Mouse (Mus musculus) bone marrow, adult 2 months (tissue): ENCODE data around the gene Rpp21. TPM values are rescaled to one million over a fixed set of nuclear protein-coding genes. Genes with fewer than 3 reads are reported as not detected.

ENCODE experiments used
- H3K27ac ChIP-seq: fragments of 200-500 bp; 2 replicates; pipeline ENCODE4 v1.5.1; 2012; ENCODE audit warnings: low read depth, mild to moderate bottlenecking, control low read depth, inconsistent platforms, low read length; ENCODE audit not compliant: control insufficient read depth, poor library complexity, insufficient read depth
- H3K4me1 ChIP-seq: fragments of 200-500 bp; 2 replicates; pipeline ENCODE4 v1.6.1; 2011; ENCODE audit warnings: low read length; ENCODE audit not compliant: control insufficient read depth, insufficient read depth
- H3K4me3 ChIP-seq: fragments of 200-500 bp; replicated peaks from 2 replicates; pipeline ENCODE3; 2011; ENCODE audit warnings: mild to moderate bottlenecking, low read depth, low read length, control low read depth; ENCODE audit not compliant: control insufficient read depth
- CTCF ChIP-seq: fragments of 200-500 bp; IDR thresholded peaks from 2 replicates; pipeline ENCODE4 v1.5.1; 2011; ENCODE audit warnings: low read length, control low read depth; ENCODE audit not compliant: control insufficient read depth, insufficient read depth
- POLR2A ChIP-seq: fragments of 200-500 bp; IDR thresholded peaks from 2 replicates; pipeline ENCODE4 v1.6.1; 2011; ENCODE audit warnings: low read depth, mild to moderate bottlenecking, control low read depth, low read length, borderline replicate concordance; ENCODE audit not compliant: control insufficient read depth
- WGBS: fragments of 180-500 bp; shearing (Covaris S2); methylation state at CpG from one replicate; pipeline ENCODE4 v1.1.7; 2018; 5-methylcytosine and 5-hydroxymethylcytosine counted together
- polyA plus RNA-seq: library from polyadenylated mRNA; stranded (reverse); fragments of >200 nt; gene quantifications from 2 replicates; pipeline ENCODE4 v1.2.4, GENCODE M21; 2011; ENCODE audit warnings: low replicate concordance; ENCODE audit not compliant: missing spikeins, insufficient read depth, insufficient read length

The Rpp21 gene
- polyA plus RNA-seq, 1 experiment: 117 TPM

GRCm38 (mm10) chr17:36265834-36266233, 8.0 kb upstream of the Rpp21 start:
- no peak overlapping the region for H3K4me3 ChIP-seq
- 0 out of 2 replicates have a peak, but pooled peaks have one; percentile 7 for TF ChIP-seq CTCF
- TF ChIP-seq POLR2A: no peak
- 37% methylated on average over 5 of the region's 5 CpGs for WGBS
- H3K27ac ChIP-seq: peak overlapping the region; percentile 45; the same call in 1 of the 2 replicates
- H3K4me1 ChIP-seq: peaks cover 1% of the 10 kb centered on the region; the same call in 1 of the 2 replicates

- Histone ChIP-seq H3K4me1 (no peaks in the 10 kb centered on the region; the same call in 1 of the 2 replicates), H3K4me3 (no peak overlapping the region), H3K27ac (no peak overlapping the region)
- 90% methylated on average over 3 of the region's 3 CpGs for WGBS
- TF ChIP-seq POLR2A: no peak
- TF ChIP-seq CTCF: no peak
These were observed 6.5 kb upstream of the Rpp21 start for GRCm38 (mm10) chr17:36264273-36264925.

GRCm38 (mm10) chr17:36261511-36262166, 3.8 kb upstream of the Rpp21 start:
- Histone ChIP-seq H3K27ac (peak overlapping the region; percentile 43; the same call in 1 of the 2 replicates), H3K4me1 (no peaks in the 10 kb centered on the region; the same call in 1 of the 2 replicates), H3K4me3 (no peak overlapping the region)
- 24% methylated on average over 9 of the region's 9 CpGs for WGBS
- no peak for TF ChIP-seq CTCF
- TF ChIP-seq POLR2A: no peak

- under 1% methylated on average over 37 of the region's 37 CpGs for WGBS
- TF ChIP-seq CTCF (peak; percentile 76), POLR2A (peak; percentile 80; the same call in 1 of the 2 replicates)
- Histone ChIP-seq H3K27ac (peak overlapping the region; percentile 92), H3K4me1 (no peaks in the 10 kb centered on the region; the same call in none of the 2 replicates), H3K4me3 (peak overlapping the region; percentile 98)
These were observed 475 bp downstream of the Rpp21 start for GRCm38 (mm10) chr17:36257241-36257947.

GRCm38 (mm10) chr17:36253087-36253600, 4.7 kb downstream of the Rpp21 start:
- no peak overlapping the region for H3K4me3 ChIP-seq
- TF ChIP-seq POLR2A (no peak), CTCF (no peak)
- H3K27ac ChIP-seq: no peak overlapping the region
- no peaks in the 10 kb centered on the region; the same call in none of the 2 replicates for H3K4me1 ChIP-seq
- 32% methylated on average over 6 of the region's 6 CpGs for WGBS

- WGBS: 2% methylated on average over 25 of the region's 25 CpGs
- TF ChIP-seq POLR2A (no peak), CTCF (no peak)
- H3K27ac ChIP-seq: no peak overlapping the region
- H3K4me1 ChIP-seq: no peaks in the 10 kb centered on the region; the same call in none of the 2 replicates
- H3K4me3 ChIP-seq: no peak overlapping the region
These were observed 5.5 kb downstream of the Rpp21 start for GRCm38 (mm10) chr17:36252250-36252876.

GRCm38 (mm10) chr17:36248886-36249285, 9.0 kb downstream of the Rpp21 start:
- H3K4me3 ChIP-seq: no peak overlapping the region
- H3K27ac ChIP-seq: no peak overlapping the region
- 61% methylated on average over 33 of the region's 33 CpGs for WGBS
- no peak for TF ChIP-seq POLR2A
- no peak for TF ChIP-seq CTCF
- no peaks in the 10 kb centered on the region; the same call in none of the 2 replicates for H3K4me1 ChIP-seq

GRCm38 (mm10) chr17:36245741-36246140, 12.1 kb downstream of the Rpp21 start:
- TF ChIP-seq POLR2A: no peak
- H3K4me3 ChIP-seq: no peak overlapping the region
- H3K27ac ChIP-seq: no peak overlapping the region
- H3K4me1 ChIP-seq: no peaks in the 10 kb centered on the region
- WGBS: 74% methylated on average over 2 of the region's 2 CpGs
